8 mouse cellular contexts compared by ENCODE assay signal in genomic region chr8:123422056-123422780, GRCm38 (mm10). TPM values are rescaled to one million over a fixed set of nuclear protein-coding genes. Genes with fewer than 3 reads are reported as not detected.
DNase-seq lines count a peak whose midpoint lies in the region; ATAC-seq and TF ChIP-seq lines count a peak whose summit lies in the region.

No protein-coding gene starts in this region.

- peak overlapping the region; percentile 51 for H3K4me2 ChIP-seq in lung, embryonic 15.5 days

- peaks cover 24% of the 10 kb centered on the region for H3K4me1 ChIP-seq in G1E (ENCODE audit: insufficient read depth, low read depth, low read length)
- no peaks in the 10 kb centered on the region for H3K4me1 ChIP-seq in lung, embryonic 15.5 days

- H3K27me3 ChIP-seq in G1E (ENCODE audit: insufficient read depth, low read length) = peaks cover 20% of the 10 kb centered on the region
- no peaks in the 10 kb centered on the region for H3K27me3 ChIP-seq in lung, embryonic 15.5 days

- TF ChIP-seq CTCF in G1E (IDR thresholded peaks at IDR 0.05; ENCODE audit: low read depth, low read length) = peak; percentile 51

- peak; percentile 67 for DNase-seq in G1E (ENCODE audit: low spot score)
- DNase-seq in c-Kit-positive CD71-negative TER-119-negative erythroid progenitor cells, embryonic 14.5 days (ENCODE audit: low read depth) = peak; percentile 60
- peak; percentile 55 for DNase-seq in fibroblast of lung, adult 2 months (ENCODE audit: low read depth)
- DNase-seq in heart, postnatal 14 days = peak; percentile 63 to 79
- DNase-seq in layer of hippocampus, adult 18-20 months (ENCODE audit: low spot score in 2 of 2) = peak; percentile 73 to 84
- peak; percentile 60 to 63 for DNase-seq in thymus, postnatal 36 days

- no peaks in the 10 kb centered on the region for H3K36me3 ChIP-seq in G1E (replicated peaks)
- no peaks in the 10 kb centered on the region for H3K36me3 ChIP-seq in lung, embryonic 15.5 days

- no peaks in the 10 kb centered on the region for H3K9me3 ChIP-seq in G1E (replicated peaks)
- H3K9me3 ChIP-seq in lung, embryonic 15.5 days = peaks cover 2% of the 10 kb centered on the region; the same call in 1 of the 2 replicates

- ATAC-seq in G1E (ENCODE audit: extremely low read depth, insufficient number of reproducible peaks, low FRiP score, poor library complexity, severe bottlenecking) = peak; percentile 57
- no peak for ATAC-seq in lung, embryonic 15.5 days (ENCODE audit: borderline replicate concordance, extremely low read depth, low FRiP score, low TSS enrichment)
- peak; percentile 31; the same call in 1 of the 2 replicates for ATAC-seq in neutrophil, adult 5-6 weeks (ENCODE audit: extremely low read depth, insufficient number of reproducible peaks, low FRiP score, poor library complexity, severe bottlenecking)

- peak overlapping the region; percentile 52; the same call in 1 of the 2 replicates for H3K4me3 ChIP-seq in G1E (ENCODE audit: low read depth, low read length)
- peak overlapping the region; percentile 21 for H3K4me3 ChIP-seq in lung, embryonic 15.5 days

- intact Hi-C loops in heart, postnatal 14 days (cut with DNase I) = loop anchor here (5.0 kb wide), 2 partner anchors 35 to 100 kb away; no protein-coding TSS in a partner anchor

- no peak overlapping the region for H3K27ac ChIP-seq in lung, embryonic 15.5 days

- no peak overlapping the region for H3K9ac ChIP-seq in lung, embryonic 15.5 days

- 6% methylated on average over 17 of the region's 17 CpGs for WGBS in lung, embryonic 15.5 days

RNA-seq across cellular contexts. Expression of gene Def8, which starts 1.1 kb away (rescaled TPM):
- total RNA-seq in G1E (2014; fragmentation: Nextera tagmentation) = 14.4 and 18.6 TPM in 2 replicates
- total RNA-seq in G1E (2017) = 12.6 and 15.1 TPM in 2 replicates
- 11.4 and 16.7 TPM in 2 replicates for polyA plus RNA-seq in G1E (2012)
- 10 to 100 TPM; 45.8 to 50.8 TPM for total RNA-seq in heart, postnatal 14 days (2021)
- 10 to 100 TPM; 54.0 to 54.7 TPM for total RNA-seq in layer of hippocampus, adult 18-20 months (2021)
- polyA plus RNA-seq in lung, embryonic 15.5 days (2015; fragmentation: Nextera tagmentation; extraction: Ambion mirVana) = 29.7 and 31.1 TPM in 2 replicates
- total RNA-seq in neutrophil, adult 5-6 weeks (2017) = 5.0 and 6.2 TPM in 2 replicates

RNA-seq across cellular contexts. Expression of gene Tubb3, which starts 11.0 kb away (rescaled TPM):
- total RNA-seq in G1E (2014; fragmentation: Nextera tagmentation) (not detected in 2 replicates), G1E (2017) (0.41 and 0.71 TPM in 2 replicates)
- polyA plus RNA-seq in G1E (2012) = 0.14 and 0.22 TPM in 2 replicates
- total RNA-seq in heart, postnatal 14 days (2021) = under 1 TPM; 0.61 to 0.67 TPM
- total RNA-seq in layer of hippocampus, adult 18-20 months (2021) = 100 to 1,000 TPM; 253 to 286 TPM
- polyA plus RNA-seq in lung, embryonic 15.5 days (2015; fragmentation: Nextera tagmentation; extraction: Ambion mirVana) = 4.6 and 11.4 TPM in 2 replicates
- 1.2 TPM in 1 of 2 replicates, not detected in the other for total RNA-seq in neutrophil, adult 5-6 weeks (2017)

RNA-seq across cellular contexts. Expression of gene Mc1r, which starts 15.3 kb away (rescaled TPM):
- total RNA-seq in G1E (2014; fragmentation: Nextera tagmentation) (not detected in 2 replicates), G1E (2017) (0.12 and 0.27 TPM in 2 replicates)
- polyA plus RNA-seq in G1E (2012) = 0.01 and 0.02 TPM in 2 replicates
- total RNA-seq in heart, postnatal 14 days (2021) = not detected
- under 1 TPM in 1 of 2 experiments, not detected in 1; 0.07 TPM for total RNA-seq in layer of hippocampus, adult 18-20 months (2021)
- polyA plus RNA-seq in lung, embryonic 15.5 days (2015; fragmentation: Nextera tagmentation; extraction: Ambion mirVana) = not detected in 2 replicates
- total RNA-seq in neutrophil, adult 5-6 weeks (2017) = 0.61 TPM in 1 of 2 replicates, not detected in the other

RNA-seq across cellular contexts. Expression of gene Tcf25, which starts 48.7 kb away (rescaled TPM):
- 123 and 130 TPM in 2 replicates for total RNA-seq in G1E (2014; fragmentation: Nextera tagmentation)
- 125 and 133 TPM in 2 replicates for total RNA-seq in G1E (2017)
- polyA plus RNA-seq in G1E (2012) = 84.3 and 91.6 TPM in 2 replicates
- total RNA-seq in heart, postnatal 14 days (2021) = 100 to 1,000 TPM; 136 to 149 TPM
- 100 to 1,000 TPM; 487 TPM for total RNA-seq in layer of hippocampus, adult 18-20 months (2021)
- 143 and 162 TPM in 2 replicates for polyA plus RNA-seq in lung, embryonic 15.5 days (2015; fragmentation: Nextera tagmentation; extraction: Ambion mirVana)
- total RNA-seq in neutrophil, adult 5-6 weeks (2017) = 275 and 330 TPM in 2 replicates

RNA-seq across cellular contexts. Expression of gene Afg3l1, which starts 55.5 kb away (rescaled TPM):
- total RNA-seq in G1E (2014; fragmentation: Nextera tagmentation) (18.2 and 24.7 TPM in 2 replicates), G1E (2017) (14.2 and 20.5 TPM in 2 replicates)
- 24.9 and 29.6 TPM in 2 replicates for polyA plus RNA-seq in G1E (2012)
- 10 to 100 TPM; 53.8 to 58.4 TPM for total RNA-seq in heart, postnatal 14 days (2021)
- 10 to 100 TPM; 23.6 to 24.9 TPM for total RNA-seq in layer of hippocampus, adult 18-20 months (2021)
- 48.2 and 50.5 TPM in 2 replicates for polyA plus RNA-seq in lung, embryonic 15.5 days (2015; fragmentation: Nextera tagmentation; extraction: Ambion mirVana)
- total RNA-seq in neutrophil, adult 5-6 weeks (2017) = 12.8 and 17.9 TPM in 2 replicates

Comparison
In these comparisons a context has a peak if more than half of its experiments do, and no peak if none do; other contexts are left out.
1. RNA of gene Tubb3, which starts 11.0 kb away (total RNA-seq): 253 to 286 TPM in layer of hippocampus, adult 18-20 months; 0.41 to 0.71 TPM in G1E, 0.61 to 0.67 TPM in heart, postnatal 14 days and 1.2 TPM in neutrophil, adult 5-6 weeks; every median in the first group is over 100 times any median in the second.
2. Peak in every context shown above with its lines, with median percentiles within 50 percentile points of each other: DNase-seq.